Mouse (Mus musculus) small intestine, adult 2 months (tissue): ENCODE measurements at regions not wholly inside any gene's neighbourhood (a gene's known extent, or its start where the extent isn't known, plus 50 kb on each side); places are given as distances from the start of the nearest gene placed in this dataset.

Source experiments
- CTCF ChIP-seq: fragments of 200-500 bp; IDR thresholded peaks from 2 replicates; pipeline ENCODE4 v1.5.1; 2012; ENCODE audit warnings: low read depth, mild to moderate bottlenecking, control low read depth, inconsistent platforms, low read length, moderate library complexity, mixed read lengths; ENCODE audit not compliant: insufficient replicate concordance, insufficient read length; ENCODE audit errors: extremely low read depth
- POLR2A ChIP-seq: fragments of 200-500 bp; IDR thresholded peaks from 2 replicates; pipeline ENCODE4 v1.6.1; 2012; ENCODE audit warnings: low read depth, mild to moderate bottlenecking, control low read depth, inconsistent platforms, low read length, moderate library complexity

GRCm38 (mm10) chr2:19049877-19050731 is 52.0 kb downstream of the 4930426L09Rik start:
- no peak for TF ChIP-seq CTCF
- TF ChIP-seq POLR2A = no peak
